Mouse (Mus musculus) embryonic facial prominence, embryonic 10.5 days (tissue): ENCODE results near the gene Vps37c. TPM values are rescaled to one million over a fixed set of nuclear protein-coding genes. Genes with fewer than 3 reads are reported as not detected.

Experiments
- DNase-seq: peaks from one replicate; pipeline ENCODE4 v3.0.0-alpha.2; 2017; ENCODE audit warnings: low spot score
- H3K27ac ChIP-seq: fragments of 300-500 bp; sonication (generic); replicated peaks from 2 replicates; pipeline ENCODE4 v1.5.1; 2016; ENCODE audit warnings: mild to moderate bottlenecking
- H3K27me3 ChIP-seq: fragments of 300-500 bp; sonication (generic); replicated peaks from 2 replicates; pipeline ENCODE4 v1.6.1; 2016; ENCODE audit warnings: low read depth, mild to moderate bottlenecking; ENCODE audit not compliant: poor library complexity, severe bottlenecking
- H3K36me3 ChIP-seq: fragments of 300-500 bp; sonication (generic); replicated peaks from 2 replicates; pipeline ENCODE4 v1.6.1; 2016; ENCODE audit warnings: mild to moderate bottlenecking, moderate library complexity
- H3K4me1 ChIP-seq: fragments of 300-500 bp; sonication (generic); 2 replicates; pipeline ENCODE4 v1.6.1; 2016
- H3K4me3 ChIP-seq: fragments of 300-500 bp; sonication (generic); 2 replicates; pipeline ENCODE4 v1.5.1; 2016; ENCODE audit warnings: mild to moderate bottlenecking, moderate library complexity
- H3K9me3 ChIP-seq: fragments of 300-500 bp; sonication (generic); 2 replicates; pipeline ENCODE4 v1.6.1; 2016; ENCODE audit warnings: mild to moderate bottlenecking
- WGBS: fragments of 180-500 bp; shearing (Covaris S2); methylation state at CpG from one replicate; pipeline ENCODE4 v1.1.7; 2016; 5-methylcytosine and 5-hydroxymethylcytosine counted together
- polyA plus RNA-seq: library from polyadenylated mRNA; unstranded; fragments of >200 nt; fragmentation: Nextera tagmentation; extraction: Ambion mirVana; gene quantifications from 2 replicates; pipeline ENCODE4 v1.2.1, GENCODE M21; 2016

The Vps37c gene
- polyA plus RNA-seq, 1 experiment from 2014 or later = 40.8 TPM

DNA sequence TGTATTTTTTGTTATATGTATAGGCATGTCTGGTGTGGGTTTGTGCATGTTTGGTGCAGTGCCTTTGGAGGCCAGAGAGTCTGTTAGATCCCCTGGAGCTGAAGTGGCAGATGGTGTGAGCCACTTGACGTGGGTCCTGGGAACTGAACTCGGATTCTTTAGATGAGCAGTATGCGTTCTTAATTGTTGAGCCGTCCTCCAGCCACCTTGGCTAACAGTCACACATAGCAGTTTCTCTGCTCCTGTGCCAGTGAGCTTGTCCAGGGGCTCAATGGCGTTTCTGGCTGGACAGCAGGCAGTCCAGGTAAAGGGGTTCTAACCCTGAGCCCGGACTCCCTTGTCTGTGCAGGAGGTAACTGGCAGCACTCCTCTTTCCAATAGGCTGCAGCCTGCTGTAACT, 20.4 kb downstream of the Vps37c start:
- no peaks in the 10 kb centered on the region for H3K9me3 ChIP-seq
- peak overlapping the region; percentile 48 for H3K27ac ChIP-seq
- WGBS = 75% methylated on average over 6 of the region's 6 CpGs
- no peaks in the 10 kb centered on the region for H3K27me3 ChIP-seq
- peaks cover 16% of the 10 kb centered on the region for H3K4me1 ChIP-seq
- peaks cover 74% of the 10 kb centered on the region for H3K36me3 ChIP-seq
- DNase-seq = no peak
- no peak overlapping the region for H3K4me3 ChIP-seq

- peak; percentile 91 for DNase-seq
- Histone ChIP-seq H3K36me3 (peaks cover 78% of the 10 kb centered on the region), H3K27ac (peak overlapping the region; percentile 48), H3K4me1 (peaks cover 18% of the 10 kb centered on the region), H3K4me3 (no peak overlapping the region), H3K27me3 (no peaks in the 10 kb centered on the region), H3K9me3 (no peaks in the 10 kb centered on the region)
- WGBS = 31% methylated on average over 8 of the region's 8 CpGs
Measured at GRCm38 (mm10) chr19:10709360-10710087, 21.0 kb downstream of the Vps37c start.

- 83% methylated on average over 9 of the region's 9 CpGs for WGBS
- no peaks in the 10 kb centered on the region for H3K27me3 ChIP-seq
- DNase-seq = peak; percentile 50
- H3K4me3 ChIP-seq = no peak overlapping the region
- H3K36me3 ChIP-seq = peaks cover 78% of the 10 kb centered on the region
- no peaks in the 10 kb centered on the region for H3K9me3 ChIP-seq
- peaks cover 16% of the 10 kb centered on the region for H3K4me1 ChIP-seq
- H3K27ac ChIP-seq = 0 out of 2 replicates have a peak overlapping the region, but pooled peaks have one; percentile 4
Measured at GRCm38 (mm10) chr19:10710088-10710511, 21.6 kb downstream of the Vps37c start.

DNA sequence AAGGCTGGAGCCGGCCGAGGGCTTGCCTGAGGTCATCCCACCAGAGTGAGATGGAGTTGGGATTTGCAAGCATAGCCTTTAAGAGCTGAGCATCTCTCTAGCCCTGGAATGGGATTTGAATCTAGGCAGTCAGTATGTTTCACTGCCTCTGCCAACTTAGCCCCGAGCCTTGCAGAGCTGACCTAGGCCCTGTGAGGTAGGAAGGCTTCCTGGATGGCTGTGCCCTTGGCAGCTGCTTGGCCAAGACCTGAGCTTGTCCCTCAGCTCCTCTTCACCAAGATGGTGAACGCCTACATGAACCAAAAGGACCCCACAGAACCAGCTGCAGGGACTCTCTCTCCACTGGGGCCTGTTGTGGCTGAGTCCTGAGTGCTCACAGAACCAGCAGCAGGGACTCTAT, 22.2 kb downstream of the Vps37c start:
- Histone ChIP-seq H3K36me3 (peaks cover 78% of the 10 kb centered on the region), H3K4me1 (peaks cover 12% of the 10 kb centered on the region), H3K27ac (no peak overlapping the region), H3K4me3 (no peak overlapping the region), H3K27me3 (no peaks in the 10 kb centered on the region), H3K9me3 (no peaks in the 10 kb centered on the region)
- DNase-seq = no peak
- WGBS = 93% methylated on average over 4 of the region's 4 CpGs

GRCm38 (mm10) chr19:10712194-10712593, 23.7 kb downstream of the Vps37c start:
- no peaks in the 10 kb centered on the region for H3K27me3 ChIP-seq
- peaks cover 12% of the 10 kb centered on the region for H3K4me1 ChIP-seq
- 96% methylated on average over 7 of the region's 7 CpGs for WGBS
- H3K36me3 ChIP-seq = peaks cover 65% of the 10 kb centered on the region
- H3K27ac ChIP-seq = no peak overlapping the region
- H3K9me3 ChIP-seq = no peaks in the 10 kb centered on the region
- no peak overlapping the region for H3K4me3 ChIP-seq
- DNase-seq = no peak

GRCm38 (mm10) chr19:10712646-10713045, 24.1 kb downstream of the Vps37c start:
- DNase-seq = no peak
- Histone ChIP-seq H3K9me3 (no peaks in the 10 kb centered on the region), H3K27me3 (no peaks in the 10 kb centered on the region), H3K27ac (no peak overlapping the region), H3K4me1 (peaks cover 12% of the 10 kb centered on the region), H3K36me3 (peaks cover 61% of the 10 kb centered on the region), H3K4me3 (no peak overlapping the region)
- WGBS = 95% methylated on average over 12 of the region's 12 CpGs

- Histone ChIP-seq H3K4me3 (no peak overlapping the region), H3K4me1 (peaks cover 12% of the 10 kb centered on the region), H3K36me3 (peaks cover 53% of the 10 kb centered on the region), H3K27me3 (no peaks in the 10 kb centered on the region), H3K27ac (no peak overlapping the region), H3K9me3 (no peaks in the 10 kb centered on the region)
- WGBS = 91% methylated on average over 10 of the region's 10 CpGs
- no peak for DNase-seq
Measured at GRCm38 (mm10) chr19:10713551-10713950, 25.0 kb downstream of the Vps37c start.

- Histone ChIP-seq H3K9me3 (no peaks in the 10 kb centered on the region), H3K27ac (peak overlapping the region; percentile 54; the same call in 1 of the 2 replicates), H3K36me3 (peaks cover 47% of the 10 kb centered on the region), H3K4me3 (no peak overlapping the region), H3K4me1 (peaks cover 9% of the 10 kb centered on the region), H3K27me3 (no peaks in the 10 kb centered on the region)
- 84% methylated on average over 6 of the region's 6 CpGs for WGBS
- no peak for DNase-seq
Measured at GRCm38 (mm10) chr19:10714168-10714567, 25.6 kb downstream of the Vps37c start.

DNA sequence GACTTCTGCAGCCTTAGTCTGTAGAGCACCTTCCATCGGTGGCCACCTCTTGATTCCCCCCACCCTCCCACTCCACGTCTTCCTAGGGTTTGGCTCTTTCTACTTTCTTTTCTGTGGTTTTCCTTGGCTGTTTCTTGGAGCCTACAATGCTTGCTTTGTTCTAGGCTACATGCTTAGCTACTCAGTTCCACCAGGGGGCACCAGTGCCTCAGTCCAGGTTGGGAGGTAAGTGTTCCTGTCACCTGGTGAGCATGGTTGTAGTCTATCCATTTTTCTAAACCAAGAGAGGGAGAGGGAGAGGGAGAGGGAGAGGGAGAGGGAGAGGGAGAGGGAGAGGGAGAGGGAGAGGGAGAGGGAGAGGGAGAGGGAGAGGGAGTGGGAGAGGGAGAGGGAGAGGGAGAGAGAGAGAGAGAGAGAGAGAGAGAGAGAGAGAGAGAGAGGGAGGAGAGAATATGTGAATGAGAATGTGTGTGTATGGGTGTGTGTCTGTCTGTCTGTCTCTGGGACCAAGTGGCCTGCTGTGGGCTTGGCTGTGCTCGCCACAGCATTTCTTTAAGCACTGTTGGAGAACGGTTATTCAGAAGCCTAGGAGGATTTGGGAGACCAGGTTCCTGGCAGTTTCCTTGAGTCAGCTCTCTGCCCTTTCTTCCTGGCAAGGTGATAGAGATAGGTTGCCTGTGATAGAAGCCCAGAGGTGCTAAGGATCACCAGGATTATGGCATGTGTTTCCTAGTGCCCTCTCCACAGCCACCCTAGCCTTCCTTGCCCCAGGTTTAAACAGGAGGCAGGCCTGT, 26.3 kb downstream of the Vps37c start:
- peaks cover 9% of the 10 kb centered on the region for H3K4me1 ChIP-seq
- peak; percentile 81 for DNase-seq
- H3K27me3 ChIP-seq = no peaks in the 10 kb centered on the region
- H3K27ac ChIP-seq = peak overlapping the region; percentile 54; the same call in 1 of the 2 replicates
- no peaks in the 10 kb centered on the region for H3K9me3 ChIP-seq
- 41% methylated on average over 4 of the region's 4 CpGs for WGBS
- no peak overlapping the region for H3K4me3 ChIP-seq
- peaks cover 43% of the 10 kb centered on the region for H3K36me3 ChIP-seq

- Histone ChIP-seq H3K9me3 (no peaks in the 10 kb centered on the region), H3K27me3 (no peaks in the 10 kb centered on the region), H3K4me3 (no peak overlapping the region), H3K27ac (no peak overlapping the region), H3K36me3 (peaks cover 37% of the 10 kb centered on the region), H3K4me1 (peaks cover 15% of the 10 kb centered on the region)
- WGBS = 89% methylated on average over 6 of the region's 6 CpGs
- DNase-seq = no peak
Measured at GRCm38 (mm10) chr19:10715476-10715875, 26.9 kb downstream of the Vps37c start.

- Histone ChIP-seq H3K4me3 (no peak overlapping the region), H3K27ac (no peak overlapping the region; the same call in 1 of the 2 replicates), H3K27me3 (peaks cover 11% of the 10 kb centered on the region), H3K9me3 (no peaks in the 10 kb centered on the region), H3K4me1 (peaks cover 31% of the 10 kb centered on the region), H3K36me3 (peaks cover 10% of the 10 kb centered on the region)
- DNase-seq = no peak
- WGBS = 85% methylated on average over 7 of the region's 7 CpGs
Measured at GRCm38 (mm10) chr19:10718251-10718775, 29.8 kb downstream of the Vps37c start.

GRCm38 (mm10) chr19:10719751-10720150, 31.2 kb downstream of the Vps37c start:
- Histone ChIP-seq H3K9me3 (no peaks in the 10 kb centered on the region), H3K4me1 (peaks cover 43% of the 10 kb centered on the region), H3K4me3 (no peak overlapping the region), H3K27ac (peak overlapping the region; percentile 3; the same call in 1 of the 2 replicates), H3K36me3 (no peaks in the 10 kb centered on the region), H3K27me3 (peaks cover 13% of the 10 kb centered on the region)
- DNase-seq = peak; percentile 13
- 21% methylated on average over 2 of the region's 2 CpGs for WGBS
